Mouse (Mus musculus) heart, postnatal 0 days (tissue): Measurements from ENCODE around the gene Helz. TPM values are rescaled to one million over a fixed set of nuclear protein-coding genes. Genes with fewer than 3 reads are reported as not detected.

Source experiments
- ATAC-seq: fragments of 200-750 bp; cut with Nextera tagmentation; 2 replicates; pipeline ENCODE4 v1.8.0; 2017; ENCODE audit warnings: low read depth, moderate number of reproducible peaks, moderate library complexity; ENCODE audit not compliant: insufficient read depth
- DNase-seq: peaks from one replicate; pipeline ENCODE4 v3.0.0-alpha.2; 2016; ENCODE audit warnings: low spot score
- H3K27ac ChIP-seq: fragments of 300-500 bp; sonication (generic); 2 replicates; pipeline ENCODE4 v1.5.1; 2014; ENCODE audit warnings: low read depth, mild to moderate bottlenecking
- H3K27me3 ChIP-seq: fragments of 300-500 bp; sonication (generic); 2 replicates; pipeline ENCODE4 v1.6.1; 2014; ENCODE audit warnings: low read length, mixed read lengths; ENCODE audit not compliant: control insufficient read depth, insufficient read depth
- H3K36me3 ChIP-seq: fragments of 300-500 bp; sonication (generic); replicated peaks from 2 replicates; pipeline ENCODE4 v1.6.1; 2014; ENCODE audit warnings: low read length, mixed read lengths; ENCODE audit not compliant: control insufficient read depth, insufficient read depth
- H3K4me1 ChIP-seq: fragments of 300-500 bp; sonication (generic); 2 replicates; pipeline ENCODE4 v1.6.1; 2014; ENCODE audit warnings: antibody characterized with exemption; ENCODE audit not compliant: control insufficient read depth, insufficient read depth
- H3K4me2 ChIP-seq: fragments of 300-500 bp; sonication (generic); 2 replicates; pipeline ENCODE4 v1.6.1; 2014; ENCODE audit warnings: low read depth, mild to moderate bottlenecking, low read length, moderate library complexity
- H3K4me3 ChIP-seq: fragments of 300-500 bp; sonication (generic); 2 replicates; pipeline ENCODE4 v1.5.1; 2014; ENCODE audit warnings: low read depth, low read length
- H3K9ac ChIP-seq: fragments of 300-500 bp; sonication (generic); replicated peaks from 2 replicates; pipeline ENCODE4 v1.6.1; 2014; ENCODE audit warnings: low read depth, low read length, mixed read lengths
- H3K9me3 ChIP-seq: fragments of 300-500 bp; sonication (generic); replicated peaks from 2 replicates; pipeline ENCODE4 v1.6.1; 2016; ENCODE audit warnings: low read length; ENCODE audit not compliant: control insufficient read depth
- CTCF ChIP-seq: IDR thresholded peaks from 2 replicates; pipeline ENCODE4 v1.5.1; 2016; ENCODE audit warnings: antibody characterized with exemption, control low read depth, low read depth
- EP300 ChIP-seq: IDR thresholded peaks from 2 replicates; pipeline ENCODE4 v1.6.1; 2016; ENCODE audit warnings: antibody characterized with exemption, low read depth
- WGBS: fragments of 180-500 bp; shearing (Covaris S2); extraction: QIAGEN DNeasy Blood & Tissue Kit; methylation state at CpG from one replicate; pipeline ENCODE4 v1.1.7; 2014; 5-methylcytosine and 5-hydroxymethylcytosine counted together
- polyA plus RNA-seq: library from polyadenylated mRNA; unstranded; fragments of >200 nt; fragmentation: Nextera tagmentation; extraction: Ambion mirVana; gene quantifications from 2 replicates; pipeline ENCODE4 v1.2.1, GENCODE M21; 2015
- total RNA-seq: library from RNA; depleted of rRNA; stranded (reverse); fragments of >200 nt; gene quantifications from 2 replicates; pipeline ENCODE4 v1.2.3, GENCODE M21; 2014; ENCODE audit warnings: low replicate concordance

The Helz gene
- total and polyA plus RNA-seq, 2 experiments from 2014 or later: 7.3 to 10.8 TPM

DNA sequence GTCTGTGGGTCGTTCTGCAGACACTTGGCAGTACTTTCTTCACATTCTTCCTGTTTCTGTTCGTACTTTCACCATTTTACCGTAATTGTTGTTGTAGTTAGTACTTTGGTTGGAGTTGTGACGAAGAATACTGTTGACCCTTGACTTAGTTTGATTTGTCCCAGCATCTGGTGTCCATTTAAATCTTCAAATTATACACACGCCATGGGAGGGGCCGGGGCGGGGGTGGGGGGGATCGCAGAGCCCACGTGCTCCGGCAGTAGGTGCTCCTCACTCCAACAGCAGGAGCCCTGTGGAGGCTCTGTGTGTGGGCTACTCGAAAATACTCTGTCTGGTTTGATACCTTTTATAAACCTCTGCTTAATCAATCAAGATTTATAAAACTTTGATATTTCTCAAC is 78.0 kb downstream of the Helz start:
- DNase-seq: no peak
- WGBS: 85% methylated on average over 11 of the region's 11 CpGs
- Histone ChIP-seq H3K9ac (no peak overlapping the region), H3K4me3 (no peak overlapping the region), H3K36me3 (peaks cover 49% of the 10 kb centered on the region), H3K4me1 (no peaks in the 10 kb centered on the region), H3K9me3 (no peaks in the 10 kb centered on the region), H3K4me2 (no peak overlapping the region), H3K27me3 (no peaks in the 10 kb centered on the region), H3K27ac (no peak overlapping the region)
- TF ChIP-seq EP300: no peak
- TF ChIP-seq CTCF: no peak
- ATAC-seq: no peak

DNA sequence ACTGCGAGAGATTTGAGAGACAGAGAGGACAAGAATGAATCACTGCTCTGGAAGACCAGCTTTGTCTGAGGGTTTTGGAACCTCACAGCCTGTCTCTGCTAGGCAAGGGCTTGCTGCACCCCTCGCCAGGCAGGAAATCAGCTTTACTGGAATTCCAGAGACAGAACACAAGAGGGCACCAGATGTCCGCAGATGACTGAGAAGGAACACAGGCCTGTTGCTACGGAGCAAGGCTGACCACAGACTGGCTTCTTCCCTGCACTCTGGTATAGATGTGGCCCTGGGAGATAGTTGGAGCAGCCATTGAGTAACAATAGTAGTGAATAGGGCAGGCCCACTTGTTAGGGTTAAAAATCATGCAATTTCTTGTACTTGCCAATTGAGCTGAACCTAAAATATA is 81.8 kb downstream of the Helz start:
- no peak overlapping the region for H3K27ac ChIP-seq
- peak; percentile 55 for ATAC-seq
- H3K9ac ChIP-seq: no peak overlapping the region
- no peak overlapping the region for H3K4me2 ChIP-seq
- no peaks in the 10 kb centered on the region for H3K4me1 ChIP-seq
- 31% methylated on average over 4 of the region's 4 CpGs for WGBS
- no peak overlapping the region for H3K4me3 ChIP-seq
- H3K9me3 ChIP-seq: no peaks in the 10 kb centered on the region
- peak; percentile 67 for DNase-seq
- H3K27me3 ChIP-seq: no peaks in the 10 kb centered on the region
- TF ChIP-seq EP300: no peak
- TF ChIP-seq CTCF: peak; percentile 70
- H3K36me3 ChIP-seq: peaks cover 56% of the 10 kb centered on the region

DNA sequence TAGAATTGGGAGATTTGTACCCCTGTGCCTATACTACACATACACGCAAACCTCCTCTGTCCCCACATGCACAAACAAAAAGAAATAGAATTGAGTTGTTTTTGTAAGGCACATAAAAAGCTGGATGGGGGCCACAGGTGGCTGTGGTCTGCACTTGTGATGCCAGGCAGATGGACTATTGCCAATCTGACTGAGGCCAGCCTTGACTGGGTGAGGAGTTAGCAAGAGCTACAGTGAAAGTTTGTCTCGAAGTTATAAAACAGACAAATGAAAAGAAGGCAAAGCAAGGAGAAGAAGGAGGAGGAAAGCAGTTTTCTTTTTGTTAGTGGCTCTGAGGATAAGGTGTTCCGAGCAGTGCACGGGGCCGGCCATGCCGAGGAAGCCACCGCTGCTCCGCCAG is 82.2 kb downstream of the Helz start:
- ATAC-seq: no peak
- TF ChIP-seq EP300 (no peak), CTCF (no peak)

DNA sequence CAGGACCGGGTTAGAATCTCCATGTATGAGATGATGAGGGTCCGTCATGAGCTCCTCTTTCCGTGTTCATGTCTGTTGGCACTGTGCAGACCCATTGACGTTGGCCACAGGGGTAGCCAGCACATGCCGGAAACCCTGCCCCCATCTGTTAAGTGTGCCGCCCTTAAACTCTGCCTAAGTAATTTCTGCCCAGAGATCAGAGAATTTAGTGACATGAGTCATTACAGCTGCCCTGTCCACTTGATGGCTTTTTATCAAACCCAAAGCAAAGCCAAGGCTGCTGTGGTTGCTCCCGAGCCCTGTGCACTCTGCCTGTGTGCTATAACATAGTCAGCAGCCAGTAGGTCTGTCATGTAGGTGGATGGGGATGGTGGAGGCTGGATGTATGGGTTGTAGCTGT is 83.4 kb downstream of the Helz start:
- no peak for TF ChIP-seq EP300
- no peak for TF ChIP-seq CTCF
- ATAC-seq (no peak), DNase-seq (no peak)
- H3K4me1 ChIP-seq: no peaks in the 10 kb centered on the region
- H3K4me3 ChIP-seq: no peak overlapping the region
- no peaks in the 10 kb centered on the region for H3K9me3 ChIP-seq
- H3K36me3 ChIP-seq: peaks cover 69% of the 10 kb centered on the region
- WGBS: 83% methylated on average over 7 of the region's 7 CpGs
- H3K4me2 ChIP-seq: no peak overlapping the region
- H3K27ac ChIP-seq: no peak overlapping the region
- no peak overlapping the region for H3K9ac ChIP-seq
- no peaks in the 10 kb centered on the region for H3K27me3 ChIP-seq

More for the DNA sequence above, 82.2 kb downstream of the Helz start:
- WGBS: 89% methylated on average over 8 of the region's 8 CpGs
- Histone ChIP-seq H3K4me1 (no peaks in the 10 kb centered on the region), H3K9me3 (no peaks in the 10 kb centered on the region), H3K27me3 (no peaks in the 10 kb centered on the region), H3K36me3 (peaks cover 59% of the 10 kb centered on the region), H3K27ac (no peak overlapping the region), H3K4me3 (no peak overlapping the region), H3K4me2 (no peak overlapping the region), H3K9ac (no peak overlapping the region)
- no peak for DNase-seq

DNA sequence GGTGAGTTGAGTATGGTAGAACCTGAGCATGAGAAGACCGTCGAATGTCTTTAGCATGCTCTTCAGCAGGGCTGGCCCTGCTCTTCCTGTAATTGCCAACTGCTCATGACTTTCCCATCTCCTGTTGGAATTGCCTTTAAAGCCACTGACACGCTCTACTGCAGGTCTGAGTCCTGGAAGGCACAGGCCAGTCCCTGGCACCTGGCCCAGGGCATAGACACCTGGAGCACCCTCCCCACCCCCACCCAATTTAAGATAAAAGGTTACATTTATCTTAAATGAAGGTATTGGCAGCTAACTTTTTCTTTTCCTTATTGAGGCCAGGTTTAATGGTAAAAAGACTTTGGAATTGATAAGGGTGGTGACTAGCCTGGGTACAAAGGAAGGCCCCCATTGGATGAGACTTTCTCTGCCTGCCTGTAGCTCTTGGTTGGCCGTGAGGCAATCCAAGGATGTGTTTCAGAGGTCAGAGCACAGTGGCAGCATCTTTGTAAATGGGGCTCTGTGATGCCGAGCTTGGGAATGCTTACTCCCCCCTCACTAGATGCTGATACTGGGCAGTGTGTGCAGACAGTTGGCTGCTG is 85.9 kb downstream of the Helz start:
- Histone ChIP-seq H3K36me3 (peaks cover 72% of the 10 kb centered on the region), H3K27me3 (no peaks in the 10 kb centered on the region), H3K4me2 (no peak overlapping the region), H3K4me1 (no peaks in the 10 kb centered on the region), H3K9me3 (no peaks in the 10 kb centered on the region), H3K27ac (no peak overlapping the region), H3K4me3 (no peak overlapping the region), H3K9ac (no peak overlapping the region)
- TF ChIP-seq CTCF (no peak), EP300 (no peak)
- 86% methylated on average over 5 of the region's 5 CpGs for WGBS
- ATAC-seq: no peak
- no peak for DNase-seq

DNA sequence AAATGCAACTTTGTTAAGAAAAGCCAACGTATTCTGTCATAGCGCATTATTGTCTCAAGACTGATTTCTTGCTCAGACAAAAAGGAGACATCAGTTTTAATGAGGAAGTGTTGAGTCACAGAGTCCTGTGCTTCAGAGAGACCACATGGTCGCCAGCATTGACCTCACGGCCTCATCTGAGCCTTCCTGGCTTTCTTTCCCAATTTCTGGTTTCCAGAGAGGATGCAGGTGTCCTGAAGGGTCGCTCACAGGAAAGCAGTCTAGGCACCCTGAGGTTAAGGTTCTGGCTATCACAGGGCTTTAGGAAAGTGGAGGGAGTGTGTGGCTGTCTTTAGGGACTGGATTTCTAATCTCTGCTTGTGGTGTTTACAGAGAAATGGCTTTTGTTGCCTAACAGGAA is 90.4 kb downstream of the Helz start:
- Histone ChIP-seq H3K27ac (no peak overlapping the region; the same call in 1 of the 2 replicates), H3K4me3 (no peak overlapping the region), H3K9me3 (no peaks in the 10 kb centered on the region), H3K9ac (no peak overlapping the region), H3K4me2 (no peak overlapping the region), H3K27me3 (no peaks in the 10 kb centered on the region), H3K4me1 (no peaks in the 10 kb centered on the region), H3K36me3 (peaks cover 69% of the 10 kb centered on the region)
- no peak for TF ChIP-seq CTCF
- no peak for TF ChIP-seq EP300
- DNase-seq (no peak), ATAC-seq (no peak)
- WGBS: 75% methylated on average over 5 of the region's 5 CpGs
